Mouse (Mus musculus) spleen, adult 2 months (tissue): ENCODE measurements around the gene Ehd4. TPM values are rescaled to one million over a fixed set of nuclear protein-coding genes. Genes with fewer than 3 reads are reported as not detected.

Source experiments
- DNase-seq, 2 experiments: peaks; one replicate each; pipeline versions ENCODE4 v3.0.0 to v3.0.0-alpha.2; 2012 to 2021; ENCODE audit warnings: low spot score in 2 of 2, low read depth in 1 of 2
- H3K27ac ChIP-seq: fragments of 200-500 bp; 2 replicates; pipeline ENCODE4 v1.5.1; 2012; ENCODE audit warnings: low read length, inconsistent platforms; ENCODE audit not compliant: insufficient read depth
- H3K27me3 ChIP-seq: fragments of 200-500 bp; 2 replicates; pipeline ENCODE4 v1.6.1; 2012; ENCODE audit warnings: mild to moderate bottlenecking, moderate library complexity, low read length, inconsistent platforms; ENCODE audit not compliant: control insufficient read depth, insufficient read depth
- H3K36me3 ChIP-seq: fragments of 200-500 bp; 2 replicates; pipeline ENCODE4 v1.6.1; 2012; ENCODE audit warnings: mild to moderate bottlenecking, low read length, inconsistent platforms; ENCODE audit not compliant: control insufficient read depth, insufficient read depth
- H3K4me1 ChIP-seq: fragments of 200-500 bp; 2 replicates; pipeline ENCODE4 v1.6.1; 2011; ENCODE audit warnings: inconsistent platforms; ENCODE audit not compliant: control insufficient read depth, insufficient read depth, insufficient read length
- H3K4me3 ChIP-seq: fragments of 200-500 bp; 2 replicates; pipeline ENCODE4 v1.5.1; 2011; ENCODE audit warnings: mild to moderate bottlenecking, inconsistent platforms; ENCODE audit not compliant: insufficient read depth, insufficient read length; ENCODE audit errors: extremely low read depth
- CTCF ChIP-seq: fragments of 200-500 bp; IDR thresholded peaks from 2 replicates; pipeline ENCODE4 v1.5.1; 2011; ENCODE audit warnings: mild to moderate bottlenecking, inconsistent platforms; ENCODE audit not compliant: insufficient read depth, insufficient read length, insufficient replicate concordance; ENCODE audit errors: extremely low read depth
- POLR2A ChIP-seq: fragments of 200-500 bp; IDR thresholded peaks from 2 replicates; pipeline ENCODE4 v1.6.1; 2011; ENCODE audit warnings: low read depth, low read length, inconsistent platforms
- WGBS: fragments of 180-500 bp; shearing (Covaris S2); methylation state at CpG from one replicate; pipeline ENCODE4 v1.1.7; 2018; 5-methylcytosine and 5-hydroxymethylcytosine counted together
- polyA plus RNA-seq: library from polyadenylated mRNA; depleted of rRNA; stranded (reverse); fragments of >200 nt; gene quantifications from 2 replicates; pipeline ENCODE4 v1.2.3, GENCODE M21; 2012

Gene Ehd4
- polyA plus RNA-seq, 1 experiment, result 35.4 TPM

- DNase-seq, result no peak
- no peak for TF ChIP-seq POLR2A
- no peak for TF ChIP-seq CTCF
- H3K4me1 ChIP-seq, result peaks cover 5% of the 10 kb centered on the region; the same call in 1 of the 2 replicates
- no peaks in the 10 kb centered on the region for H3K27me3 ChIP-seq
- WGBS, result 50% methylated on average over 1 of the region's 1 CpGs
- no peak overlapping the region for H3K4me3 ChIP-seq
- H3K36me3 ChIP-seq, result peaks cover 3% of the 10 kb centered on the region
- H3K27ac ChIP-seq, result no peak overlapping the region
Measured at GRCm38 (mm10) chr2:120116362-120116761, 38.0 kb downstream of the Ehd4 start.

GRCm38 (mm10) chr2:120114977-120115376, 39.4 kb downstream of the Ehd4 start:
- H3K27ac ChIP-seq, result no peak overlapping the region
- peaks cover 13% of the 10 kb centered on the region; the same call in 1 of the 2 replicates for H3K4me1 ChIP-seq
- no peak for TF ChIP-seq CTCF
- no peak for TF ChIP-seq POLR2A
- WGBS, result 91% methylated on average over 4 of the region's 4 CpGs
- H3K4me3 ChIP-seq, result no peak overlapping the region
- H3K27me3 ChIP-seq, result no peaks in the 10 kb centered on the region
- no peak for DNase-seq
- H3K36me3 ChIP-seq, result peaks cover 3% of the 10 kb centered on the region

GRCm38 (mm10) chr2:120113963-120114362, 40.4 kb downstream of the Ehd4 start:
- Histone ChIP-seq H3K4me1 (peaks cover 14% of the 10 kb centered on the region; the same call in 1 of the 2 replicates), H3K4me3 (no peak overlapping the region), H3K27ac (no peak overlapping the region), H3K36me3 (peaks cover 3% of the 10 kb centered on the region), H3K27me3 (no peaks in the 10 kb centered on the region)
- WGBS, result 90% methylated on average over 3 of the region's 3 CpGs
- TF ChIP-seq CTCF (no peak), POLR2A (no peak)
- no peak for DNase-seq

GRCm38 (mm10) chr2:120113476-120113875, 40.9 kb downstream of the Ehd4 start:
- 91% methylated on average over 6 of the region's 6 CpGs for WGBS
- Histone ChIP-seq H3K4me1 (peaks cover 15% of the 10 kb centered on the region; the same call in 1 of the 2 replicates), H3K27ac (no peak overlapping the region), H3K36me3 (peaks cover 3% of the 10 kb centered on the region), H3K27me3 (no peaks in the 10 kb centered on the region), H3K4me3 (no peak overlapping the region)
- DNase-seq, result no peak
- TF ChIP-seq CTCF (no peak), POLR2A (no peak)

GRCm38 (mm10) chr2:120111596-120111995, 42.8 kb downstream of the Ehd4 start:
- no peaks in the 10 kb centered on the region for H3K27me3 ChIP-seq
- no peak for DNase-seq
- TF ChIP-seq CTCF (no peak), POLR2A (no peak)
- H3K36me3 ChIP-seq, result peaks cover 3% of the 10 kb centered on the region
- no peak overlapping the region for H3K27ac ChIP-seq
- WGBS, result 89% methylated on average over 4 of the region's 4 CpGs
- peaks cover 19% of the 10 kb centered on the region; the same call in 1 of the 2 replicates for H3K4me1 ChIP-seq
- no peak overlapping the region for H3K4me3 ChIP-seq

GRCm38 (mm10) chr2:120111172-120111571, 43.2 kb downstream of the Ehd4 start:
- Histone ChIP-seq H3K4me3 (no peak overlapping the region), H3K27me3 (no peaks in the 10 kb centered on the region), H3K4me1 (peaks cover 19% of the 10 kb centered on the region; the same call in 1 of the 2 replicates), H3K27ac (peak overlapping the region; percentile 70), H3K36me3 (peaks cover 3% of the 10 kb centered on the region)
- DNase-seq, result no peak
- 71% methylated on average over 3 of the region's 3 CpGs for WGBS
- TF ChIP-seq CTCF, result no peak
- TF ChIP-seq POLR2A, result no peak

- TF ChIP-seq CTCF, result no peak
- TF ChIP-seq POLR2A, result no peak
- H3K4me3 ChIP-seq, result no peak overlapping the region
- H3K27me3 ChIP-seq, result no peaks in the 10 kb centered on the region
- H3K27ac ChIP-seq, result no peak overlapping the region
- no peak for DNase-seq
- no peaks in the 10 kb centered on the region; the same call in 1 of the 2 replicates for H3K36me3 ChIP-seq
- H3K4me1 ChIP-seq, result peaks cover 21% of the 10 kb centered on the region; the same call in 1 of the 2 replicates
- 87% methylated on average over 4 of the region's 4 CpGs for WGBS
Measured at GRCm38 (mm10) chr2:120108077-120108476, 46.3 kb downstream of the Ehd4 start.
